ENCODE assay signal across 8 mouse cellular contexts in the genomic region with DNA sequence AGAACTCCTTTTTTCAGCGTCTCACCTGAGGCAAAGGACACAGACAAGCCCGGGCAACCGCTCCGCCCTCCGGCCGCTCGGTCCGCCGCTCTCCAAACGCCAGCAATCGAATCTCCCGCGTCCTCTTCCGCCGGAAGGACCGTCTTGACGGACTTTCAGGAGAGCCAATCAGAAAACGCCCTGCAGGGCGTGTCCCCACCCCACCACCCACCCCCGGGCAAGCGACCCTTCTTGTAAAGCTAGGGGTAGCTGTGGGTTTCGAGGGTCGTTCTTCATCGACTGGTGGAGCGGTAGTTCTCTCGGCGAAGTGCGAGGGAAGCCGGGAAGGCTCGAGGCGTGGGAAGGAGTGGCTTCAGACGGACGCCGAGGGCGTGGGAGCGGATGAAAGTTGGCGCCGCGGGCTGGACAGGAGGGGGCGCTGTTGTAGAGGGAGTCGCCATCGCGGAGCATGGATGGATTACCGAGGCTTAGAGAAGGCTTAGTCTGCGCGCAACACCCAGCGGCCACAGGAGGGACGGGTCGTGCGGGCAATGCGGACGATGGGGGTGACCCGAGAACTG. TPM values are rescaled to one million over a fixed set of nuclear protein-coding genes. Genes with fewer than 3 reads are reported as not detected.
A peak's percentile ranks its signal among the peaks of the same experiment; 100 is the strongest.
DNase-seq lines count a peak whose midpoint lies in the region; ATAC-seq and TF ChIP-seq lines count a peak whose summit lies in the region.

A gene (minus strand): TSS at position 132 of the 560 bp plus-strand sequence.
A gene (plus strand): TSS at position 355 of the 560 bp plus-strand sequence.

- no peak for TF ChIP-seq EP300 in lung, postnatal 0 days (IDR thresholded peaks at IDR 0.05)

- ATAC-seq in lung, postnatal 0 days, result peak; percentile 89

- H3K4me1 ChIP-seq in hindbrain, embryonic 10.5 days (replicated peaks), result peaks cover 25% of the 10 kb centered on the region
- H3K4me1 ChIP-seq in lung, postnatal 0 days (ENCODE audit: insufficient read depth, low read depth, low read length), result peaks cover 5% of the 10 kb centered on the region; the same call in 1 of the 2 replicates

- no peaks in the 10 kb centered on the region for H3K27me3 ChIP-seq in hindbrain, embryonic 10.5 days (ENCODE audit: insufficient read depth, poor library complexity, severe bottlenecking)
- no peaks in the 10 kb centered on the region for H3K27me3 ChIP-seq in lung, postnatal 0 days (replicated peaks; ENCODE audit: insufficient read depth, low read length)

- peak; percentile 77 for DNase-seq in MEL-GATA-1-ER (ENCODE audit: extremely low read depth, low read depth)
- peak; percentile 96 for DNase-seq in cerebellum, adult 8-10 months
- DNase-seq in forelimb bud, embryonic 11.5 days (ENCODE audit: low read depth, low spot score), result peak; percentile 96
- peak; percentile 96 for DNase-seq in hindbrain, embryonic 10.5 days (ENCODE audit: low spot score)
- DNase-seq in layer of hippocampus, adult 9-11 months, result peak; percentile 87
- DNase-seq in lung, postnatal 0 days (ENCODE audit: low spot score), result peak; percentile 96
- peak; percentile 94 for DNase-seq in ovary, postnatal 14 days (ENCODE audit: low spot score)
- DNase-seq in thymus, postnatal 14 days, result peak; percentile 92

- peak within 1 kb of the TSS; percentile 64 for H3K4me2 ChIP-seq in lung, postnatal 0 days (replicated peaks; ENCODE audit: low read depth, low read length)

- H3K9ac ChIP-seq in lung, postnatal 0 days (replicated peaks; ENCODE audit: low read depth), result peak within 1 kb of the TSS; percentile 54

- peak; percentile 100 for TF ChIP-seq CTCF in lung, postnatal 0 days (IDR thresholded peaks at IDR 0.05)

- peak within 1 kb of the TSS; percentile 98 for H3K27ac ChIP-seq in hindbrain, embryonic 10.5 days
- peak within 1 kb of the TSS; percentile 95 for H3K27ac ChIP-seq in lung, postnatal 0 days (ENCODE audit: low read length)

- no peaks in the 10 kb centered on the region for H3K9me3 ChIP-seq in hindbrain, embryonic 10.5 days
- no peaks in the 10 kb centered on the region for H3K9me3 ChIP-seq in lung, postnatal 0 days (ENCODE audit: low read length)

- H3K36me3 ChIP-seq in hindbrain, embryonic 10.5 days, result peaks cover 5% of the 10 kb centered on the region; the same call in 1 of the 2 replicates
- no peaks in the 10 kb centered on the region for H3K36me3 ChIP-seq in lung, postnatal 0 days (ENCODE audit: insufficient read depth, low read length)

- under 1% methylated on average over 53 of the region's 53 CpGs for WGBS in hindbrain, embryonic 10.5 days
- WGBS in lung, postnatal 0 days, result 3% methylated on average over 53 of the region's 53 CpGs

- H3K4me3 ChIP-seq in hindbrain, embryonic 10.5 days, result peak within 1 kb of the TSS; percentile 65
- peak within 1 kb of the TSS; percentile 72 for H3K4me3 ChIP-seq in lung, postnatal 0 days (ENCODE audit: low read depth, low read length)

RNA-seq across cellular contexts. Expression of the first gene that starts in this region (rescaled TPM):
- 17.4 and 23.9 TPM in 2 replicates for polyA plus RNA-seq in hindbrain, embryonic 10.5 days (2016; fragmentation: Nextera tagmentation; extraction: Ambion mirVana)
- 1.1 and 1.5 TPM in 2 replicates for polyA plus RNA-seq in lung, postnatal 0 days (2015; fragmentation: Nextera tagmentation; extraction: Ambion mirVana)

RNA-seq across cellular contexts. Expression of the second gene that starts in this region (rescaled TPM):
- polyA plus RNA-seq in hindbrain, embryonic 10.5 days (2016; fragmentation: Nextera tagmentation; extraction: Ambion mirVana), result 19.8 and 22.5 TPM in 2 replicates
- polyA plus RNA-seq in lung, postnatal 0 days (2015; fragmentation: Nextera tagmentation; extraction: Ambion mirVana), result 30.0 and 34.9 TPM in 2 replicates

Comparison
In these comparisons a context has a peak if more than half of its experiments do, and no peak if none do; other contexts are left out.
1. Peak in every context shown above with its lines: DNase-seq, ATAC-seq, H3K4me3 ChIP-seq and H3K27ac ChIP-seq.